Mouse (Mus musculus) left cerebral cortex, postnatal 10 days (tissue): Measurements from ENCODE around the gene Gm35549. TPM values are rescaled to one million over a fixed set of nuclear protein-coding genes. Genes with fewer than 3 reads are reported as not detected.

Experiments used
- DNase-seq, 2 experiments: peaks; one replicate each; pipeline ENCODE4 v3.0.0; 2021 to 2022; ENCODE audit warnings: low spot score in 2 of 2, mixed read lengths in 1 of 2; ENCODE audit errors: extremely low spot score in 1 of 2
- intact Hi-C: fragments of 180-260 bp; cut with DNase I; formaldehyde crosslinking; loops from one replicate; pipeline ENCODE4 v1.15.1; 2025
- total RNA-seq, 2 experiments: library from RNA; stranded (reverse); gene quantifications; 2 replicates each; pipeline ENCODE4 v1.2.3; 2021

The Gm35549 gene
- total RNA-seq, 2 experiments from 2014 or later: not detected

GRCm38 (mm10) chr9:122836790-122837189, 7.0 kb downstream of the Gm35549 start:
- intact Hi-C loops: no loop called here
- DNase-seq: peak; percentile 70 to 84

- no peak for DNase-seq
These were observed 7.7 kb downstream of the Gm35549 start for GRCm38 (mm10) chr9:122836126-122836525.

GRCm38 (mm10) chr9:122829826-122830380, 13.9 kb downstream of the Gm35549 start:
- DNase-seq: no peak
- intact Hi-C loops: no loop called here

More at GRCm38 (mm10) chr9:122836126-122836525, 7.7 kb downstream of the Gm35549 start:
- intact Hi-C loops: no loop called here

GRCm38 (mm10) chr9:122826743-122827142, 17.1 kb downstream of the Gm35549 start:
- no peak for DNase-seq
- intact Hi-C loops: no loop called here

GRCm38 (mm10) chr9:122823374-122824017, 20.3 kb downstream of the Gm35549 start:
- intact Hi-C loops: no loop called here
- DNase-seq: no peak

GRCm38 (mm10) chr9:122815239-122815851, 28.5 kb downstream of the Gm35549 start:
- DNase-seq: no peak
- intact Hi-C loops: no loop called here

GRCm38 (mm10) chr9:122814775-122815174, 29.1 kb downstream of the Gm35549 start:
- intact Hi-C loops: no loop called here
- no peak for DNase-seq

- DNase-seq: no peak
- intact Hi-C loops: no loop called here
These were observed 31.4 kb downstream of the Gm35549 start for GRCm38 (mm10) chr9:122812386-122812785.

- intact Hi-C loops: no loop called here
These were observed 33.6 kb downstream of the Gm35549 start for GRCm38 (mm10) chr9:122810212-122810611.

GRCm38 (mm10) chr9:122807186-122807585, 36.6 kb downstream of the Gm35549 start:
- intact Hi-C loops: no loop called here
- no peak for DNase-seq

More at GRCm38 (mm10) chr9:122810212-122810611, 33.6 kb downstream of the Gm35549 start:
- no peak for DNase-seq

- no peak for DNase-seq
- intact Hi-C loops: no loop called here
These were observed 37.9 kb downstream of the Gm35549 start for GRCm38 (mm10) chr9:122805845-122806341.

GRCm38 (mm10) chr9:122805053-122805844, 38.6 kb downstream of the Gm35549 start, which contains the start of gene Tcaim:
Tcaim (plus strand) TSS chr9:122805539.
- peak; percentile 88 to 96 for DNase-seq
- intact Hi-C loops: no loop called here

GRCm38 (mm10) chr9:122786534-122786933, 57.3 kb downstream of the Gm35549 start:
- intact Hi-C loops: no loop called here
- no peak for DNase-seq

GRCm38 (mm10) chr9:122785231-122785630, 58.6 kb downstream of the Gm35549 start:
- intact Hi-C loops: no loop called here
- no peak for DNase-seq

Other genes with a start within 250 kb of the Gm35549 start
- not detected for gene Topaz1, start 96.7 kb downstream of the Gm35549 start, total RNA-seq
- gene Tcaim, start 38.5 kb downstream of the Gm35549 start, total RNA-seq: 10 to 100 TPM; 12.5 to 14.6 TPM
- 100 to 1,000 TPM; 166 to 172 TPM for gene Zfp445, start 22.0 kb upstream of the Gm35549 start, total RNA-seq
- 1 to 10 TPM; 4.5 to 5.0 TPM for gene Zkscan7, start 41.6 kb upstream of the Gm35549 start, total RNA-seq
- 1 to 10 TPM; 6.9 to 8.0 TPM for gene Zfp105, start 79.0 kb upstream of the Gm35549 start, total RNA-seq
- 10 to 100 TPM; 19.4 to 21.1 TPM for gene 1110059G10Rik, start 107.0 kb upstream of the Gm35549 start, total RNA-seq
- gene Kif15, start 107.0 kb upstream of the Gm35549 start, total RNA-seq: 1 to 10 TPM; 3.6 to 4.9 TPM
- 10 to 100 TPM; 33.7 to 40.9 TPM for gene Tmem42, start 177.3 kb upstream of the Gm35549 start, total RNA-seq
- gene Tgm4, start 190.7 kb upstream of the Gm35549 start, total RNA-seq: 1 to 10 TPM in 1 of 2 experiments, under 1 TPM in 1; 0.97 to 1.0 TPM